Mouse (Mus musculus) small intestine, adult 2 months (tissue): ENCODE results near the gene Msmp.

ENCODE experiments used
- CTCF ChIP-seq: fragments of 200-500 bp; IDR thresholded peaks from 2 replicates; pipeline ENCODE4 v1.5.1; 2012; ENCODE audit warnings: low read depth, mild to moderate bottlenecking, control low read depth, inconsistent platforms, low read length, moderate library complexity, mixed read lengths; ENCODE audit not compliant: insufficient replicate concordance, insufficient read length; ENCODE audit errors: extremely low read depth
- POLR2A ChIP-seq: fragments of 200-500 bp; IDR thresholded peaks from 2 replicates; pipeline ENCODE4 v1.6.1; 2012; ENCODE audit warnings: low read depth, mild to moderate bottlenecking, control low read depth, inconsistent platforms, low read length, moderate library complexity

- TF ChIP-seq CTCF (no peak), POLR2A (no peak)
Observed at GRCm38 (mm10) chr4:43573561-43573960, 10.7 kb downstream of the Msmp start.
